Mouse (Mus musculus) ovary, postnatal 36 days (tissue): ENCODE measurements around the gene Nrxn3.

ENCODE experiments used
- DNase-seq: peaks from one replicate; pipeline ENCODE4 v3.0.0; 2022; ENCODE audit warnings: low spot score, mixed read lengths

Gene Nrxn3

DNA sequence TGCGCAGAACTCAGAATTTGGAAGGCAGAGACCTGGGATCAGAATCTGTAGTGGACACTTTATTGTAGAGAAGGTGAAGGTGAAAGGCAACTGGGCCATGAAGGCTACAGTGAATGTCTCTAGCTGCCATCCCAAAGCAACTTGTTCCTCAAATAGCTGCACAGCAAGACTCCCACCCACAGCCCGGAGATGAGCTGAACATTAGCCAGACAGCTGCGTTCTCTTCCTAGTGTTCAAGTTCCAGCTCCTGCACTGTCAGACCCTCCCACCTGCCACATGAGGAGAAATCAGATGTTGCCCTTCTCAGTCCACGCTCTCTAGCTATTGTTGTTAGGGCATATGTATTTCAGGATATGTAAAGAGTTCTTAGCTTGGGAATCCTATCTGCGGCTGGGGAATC lies 94.2 kb downstream of the Nrxn3 start:
- no peak for DNase-seq

- DNase-seq = no peak
Observed at GRCm38 (mm10) chr12:88818622-88819334, 96.1 kb downstream of the Nrxn3 start.

GRCm38 (mm10) chr12:88819335-88819709 lies 96.6 kb downstream of the Nrxn3 start:
- no peak for DNase-seq

GRCm38 (mm10) chr12:88820131-88820530 lies 97.5 kb downstream of the Nrxn3 start:
- no peak for DNase-seq

DNA sequence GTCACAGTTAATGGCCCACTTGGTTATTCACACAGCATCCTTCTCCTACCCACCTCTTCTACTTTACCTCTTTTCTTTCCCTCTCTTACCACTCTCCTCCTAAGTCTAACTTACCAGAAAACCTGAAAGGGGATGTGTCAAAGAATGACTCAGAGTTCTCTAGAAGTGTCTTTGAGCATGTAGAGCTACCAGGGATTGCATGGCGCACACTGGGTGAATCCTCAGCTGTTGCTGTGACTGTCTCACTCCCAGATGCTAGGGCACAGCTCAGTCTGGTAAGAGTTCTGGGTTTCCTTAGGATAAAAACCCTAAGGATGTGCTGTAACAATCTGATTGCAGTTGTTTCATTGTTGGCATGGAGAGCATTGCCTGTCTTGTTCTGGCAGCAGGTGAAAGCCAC lies 108.2 kb downstream of the Nrxn3 start:
- DNase-seq = no peak

GRCm38 (mm10) chr12:88835821-88836220 lies 113.1 kb downstream of the Nrxn3 start:
- DNase-seq = no peak

GRCm38 (mm10) chr12:88839724-88840123 lies 117.0 kb downstream of the Nrxn3 start:
- no peak for DNase-seq

GRCm38 (mm10) chr12:88841350-88841749 lies 118.7 kb downstream of the Nrxn3 start:
- DNase-seq = no peak

GRCm38 (mm10) chr12:88850400-88851179 lies 127.9 kb downstream of the Nrxn3 start:
- no peak for DNase-seq

DNA sequence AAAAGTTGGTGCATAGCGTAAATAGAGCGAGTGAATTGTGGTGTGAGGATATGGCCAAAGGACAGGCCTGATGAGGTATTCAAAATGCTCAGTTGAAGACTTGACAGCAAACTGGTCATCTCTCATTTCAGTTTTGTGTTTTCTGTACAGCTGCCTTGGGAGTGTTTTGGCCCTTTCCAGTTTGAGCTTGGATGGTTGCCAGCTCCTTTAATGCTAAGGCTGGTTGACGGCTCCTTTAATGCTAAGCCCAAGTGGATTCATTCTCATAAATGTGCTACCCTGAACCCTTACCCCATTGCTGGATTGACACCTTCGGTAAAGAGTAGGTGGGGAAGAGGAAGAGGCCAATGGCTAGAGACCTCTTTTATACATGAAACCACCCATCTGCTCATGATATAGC lies 131.4 kb downstream of the Nrxn3 start:
- DNase-seq = no peak

DNA sequence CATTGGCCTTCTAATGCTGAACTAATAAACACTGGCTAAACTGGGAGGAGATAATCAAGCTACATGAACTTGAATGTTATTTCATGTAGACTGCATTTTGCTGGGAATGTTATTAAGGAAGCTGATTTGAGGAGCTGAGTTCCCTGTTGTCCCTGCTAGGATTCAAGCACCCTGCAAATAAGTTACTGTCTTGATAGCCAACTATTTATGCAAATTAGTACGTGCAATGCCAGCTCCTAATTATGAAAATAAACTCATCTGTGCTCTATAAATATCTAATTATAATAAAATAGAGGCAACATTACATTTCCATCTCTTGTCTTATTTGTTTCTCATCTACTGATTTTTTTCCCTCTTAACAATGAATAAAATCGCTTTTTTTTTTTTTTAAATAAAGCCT lies 135.0 kb downstream of the Nrxn3 start:
- DNase-seq = no peak

DNA sequence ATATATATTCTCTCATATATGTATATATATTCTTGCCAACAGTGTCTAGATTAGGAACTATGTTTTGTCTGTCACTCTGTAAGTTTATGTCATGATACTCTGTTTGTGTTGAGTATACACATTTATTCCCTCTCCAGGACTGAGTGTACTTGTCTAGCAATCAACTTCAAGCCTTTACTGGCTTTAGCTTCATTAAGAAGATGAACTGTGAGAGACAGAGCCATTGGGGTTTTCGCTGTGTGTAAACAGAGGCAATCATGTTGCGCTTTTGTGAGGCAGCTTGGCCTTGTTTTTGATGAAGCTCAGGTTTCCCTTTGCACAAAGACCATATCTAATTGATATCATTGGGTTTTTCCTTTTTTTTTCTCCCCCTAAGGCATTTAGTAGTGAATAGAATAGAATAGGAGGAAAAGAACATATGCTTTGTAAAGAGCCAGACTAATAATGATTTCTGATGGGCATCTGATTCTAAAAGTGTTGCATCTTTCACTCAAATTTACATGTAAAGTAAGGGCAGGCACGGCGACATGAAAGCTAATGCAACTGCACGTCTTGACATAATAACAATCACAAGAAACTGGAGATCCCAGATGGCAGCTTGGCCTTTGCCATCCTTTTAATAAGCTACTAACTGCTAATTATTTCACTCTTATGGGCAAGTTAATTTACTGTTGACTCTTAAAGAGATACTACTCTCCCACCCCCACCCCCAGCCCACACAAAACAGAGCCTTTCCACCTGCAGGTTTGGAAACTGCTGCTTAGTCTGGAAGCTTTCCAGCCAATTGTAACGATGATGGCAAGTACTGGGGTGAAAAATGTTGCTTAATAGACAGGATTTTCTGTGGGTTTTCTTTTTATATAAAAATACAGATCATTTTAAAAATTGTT lies 137.0 kb downstream of the Nrxn3 start:
- DNase-seq = no peak

- DNase-seq = no peak
Observed at GRCm38 (mm10) chr12:88860397-88860796, 137.7 kb downstream of the Nrxn3 start.

DNA sequence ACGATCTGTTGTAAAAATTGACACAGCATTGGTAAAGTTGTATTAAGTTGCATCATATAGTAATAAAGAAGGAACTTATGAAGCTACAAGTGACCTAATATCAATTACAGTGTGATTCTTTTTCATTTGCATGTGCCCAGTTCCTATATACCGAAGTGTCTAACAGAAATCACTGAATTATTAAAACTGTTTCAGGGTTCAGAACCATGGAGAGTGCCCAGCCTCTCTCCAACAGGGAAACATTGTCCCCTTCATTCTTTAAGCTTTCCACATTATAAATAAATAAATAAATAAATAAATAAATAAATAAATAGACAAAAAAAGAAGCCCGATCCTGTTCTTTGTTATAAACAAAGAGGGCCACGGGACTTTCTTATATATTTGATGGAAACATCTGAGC lies 140.4 kb downstream of the Nrxn3 start:
- DNase-seq = no peak

DNA sequence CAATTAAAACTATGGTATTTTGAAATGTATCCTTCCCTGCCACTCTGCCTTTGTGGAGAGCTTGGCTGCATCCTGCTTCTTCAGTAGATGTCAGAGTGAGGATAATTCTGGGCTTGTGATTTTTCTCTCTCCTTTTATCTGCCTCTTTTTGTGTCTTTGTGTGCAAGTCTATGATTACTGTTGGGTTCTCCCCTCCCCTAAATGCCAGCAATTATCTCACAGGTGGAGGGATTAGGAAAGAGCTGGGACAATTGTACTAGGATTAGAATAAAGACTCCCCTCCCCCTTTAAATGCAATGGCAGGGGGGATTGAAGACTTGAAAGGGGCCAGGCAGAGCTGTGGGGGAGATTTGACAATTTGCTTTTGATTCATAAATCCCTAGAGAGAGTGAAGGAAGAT lies 145.6 kb downstream of the Nrxn3 start:
- no peak for DNase-seq

DNA sequence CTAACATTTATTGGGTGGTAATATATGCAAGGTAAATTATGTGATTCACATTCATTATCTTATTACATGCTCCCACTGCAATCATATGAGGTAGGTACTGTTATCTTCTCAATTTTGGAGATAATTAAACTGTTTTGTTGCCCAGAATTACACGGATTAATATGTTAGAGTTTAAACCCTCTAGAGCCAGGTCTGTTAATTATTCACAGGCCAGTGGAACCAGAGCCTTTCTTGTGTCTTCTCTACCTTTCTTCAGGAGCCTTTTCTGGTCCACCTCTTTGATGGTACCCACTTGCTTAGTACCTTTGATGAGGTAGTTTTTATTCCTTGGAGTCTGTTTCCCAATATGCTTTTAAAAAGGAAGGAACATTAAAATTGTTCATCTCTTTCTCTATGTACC lies 174.7 kb downstream of the Nrxn3 start:
- no peak for DNase-seq

GRCm38 (mm10) chr12:88900014-88900727 lies 177.5 kb downstream of the Nrxn3 start:
- DNase-seq = no peak

- no peak for DNase-seq
Observed at GRCm38 (mm10) chr12:88900728-88901080, 178.0 kb downstream of the Nrxn3 start.

DNA sequence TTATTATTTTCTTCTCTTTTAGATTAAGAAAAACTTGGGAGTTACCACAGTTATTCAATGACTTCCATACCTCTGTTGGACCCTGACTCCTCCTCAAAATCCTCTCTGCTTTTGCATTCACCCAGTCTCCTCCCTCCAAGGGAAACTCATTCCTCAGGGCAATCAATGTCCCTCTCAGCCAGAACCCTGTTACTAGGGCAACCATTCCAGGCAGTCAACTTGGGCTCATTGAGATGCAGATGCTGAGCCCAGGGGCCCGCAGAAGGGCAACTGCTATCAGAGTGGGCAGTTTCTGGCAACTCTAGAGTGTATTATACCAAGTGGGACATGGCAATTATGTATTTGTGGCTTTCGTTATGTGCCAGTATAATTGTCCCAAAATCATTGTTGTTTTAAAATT lies 188.1 kb downstream of the Nrxn3 start:
- DNase-seq = no peak

DNA sequence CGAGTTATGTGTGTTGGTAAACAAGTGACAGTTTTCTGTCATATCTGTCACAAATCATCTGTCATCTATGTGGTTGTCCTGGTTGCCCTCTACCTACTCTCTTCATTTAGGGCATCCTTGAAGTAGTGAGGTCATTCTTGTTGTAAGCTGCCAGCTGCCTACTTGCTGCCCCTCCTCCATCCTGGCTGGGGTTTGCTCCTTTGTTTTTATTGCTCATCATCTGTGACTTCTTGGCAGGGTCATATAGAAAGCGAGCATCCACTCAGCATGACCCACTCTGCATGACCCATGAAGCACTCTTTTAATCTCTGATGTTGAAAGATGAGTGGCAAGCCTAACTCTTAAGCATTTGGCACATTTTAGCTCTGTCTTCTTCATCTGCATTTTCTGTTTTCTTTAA lies 194.1 kb downstream of the Nrxn3 start:
- no peak for DNase-seq

GRCm38 (mm10) chr12:88924896-88925295 lies 202.2 kb downstream of the Nrxn3 start:
- DNase-seq = no peak

DNA sequence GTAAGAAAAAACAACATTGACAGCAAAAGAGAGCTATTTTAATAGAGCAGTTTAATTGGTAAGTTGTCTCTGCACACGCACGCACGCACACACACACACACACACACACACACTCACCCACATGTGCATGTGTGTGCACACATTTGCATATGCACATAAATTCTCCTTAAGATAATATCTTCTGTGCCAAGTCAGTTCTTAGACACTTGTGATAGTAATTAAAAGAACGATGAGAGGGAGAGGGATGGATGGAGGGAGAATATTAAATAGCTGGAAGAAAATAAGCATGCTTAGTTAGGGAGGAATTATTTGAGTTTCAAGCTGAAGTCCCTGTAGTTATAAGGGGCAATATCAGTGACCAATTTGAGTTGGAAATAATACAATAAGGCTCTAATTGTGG lies 203.6 kb downstream of the Nrxn3 start:
- no peak for DNase-seq
